Mouse (Mus musculus): Measurements from ENCODE around the gene Raet1e. TPM values are rescaled to one million over a fixed set of nuclear protein-coding genes. Genes with fewer than 3 reads are reported as not detected.

The Raet1e gene
- polyA plus RNA-seq, 1 experiment from 2014 or later: 5.7 TPM

Other genes with a start within 250 kb of the Raet1e start
- gene 4930444G20Rik, start 90.5 kb upstream of the Raet1e start, polyA plus RNA-seq (2015; fragmentation: Nextera tagmentation; extraction: Ambion mirVana): not detected in 2 replicates
- gene E030030I06Rik, start 9.3 kb upstream of the Raet1e start, polyA plus RNA-seq (2015; fragmentation: Nextera tagmentation; extraction: Ambion mirVana): 26.7 and 31.2 TPM in 2 replicates
- gene H60b, start within 50 bp of the Raet1e start, polyA plus RNA-seq (2015; fragmentation: Nextera tagmentation; extraction: Ambion mirVana): 0.47 and 0.53 TPM in 2 replicates
- gene Raet1d, start 202.0 kb downstream of the Raet1e start, polyA plus RNA-seq (2015; fragmentation: Nextera tagmentation; extraction: Ambion mirVana): 9.1 and 10.8 TPM in 2 replicates